Mouse (Mus musculus): ENCODE data around the gene Dgcr6.

The Dgcr6 gene

GRCm38 (mm10) chr16:18072089-18072488 lies 19.4 kb downstream of the Dgcr6 start:
- no peak for DNase-seq

- DNase-seq: no peak
Measured at GRCm38 (mm10) chr16:18073259-18073962, 20.8 kb downstream of the Dgcr6 start.

DNA sequence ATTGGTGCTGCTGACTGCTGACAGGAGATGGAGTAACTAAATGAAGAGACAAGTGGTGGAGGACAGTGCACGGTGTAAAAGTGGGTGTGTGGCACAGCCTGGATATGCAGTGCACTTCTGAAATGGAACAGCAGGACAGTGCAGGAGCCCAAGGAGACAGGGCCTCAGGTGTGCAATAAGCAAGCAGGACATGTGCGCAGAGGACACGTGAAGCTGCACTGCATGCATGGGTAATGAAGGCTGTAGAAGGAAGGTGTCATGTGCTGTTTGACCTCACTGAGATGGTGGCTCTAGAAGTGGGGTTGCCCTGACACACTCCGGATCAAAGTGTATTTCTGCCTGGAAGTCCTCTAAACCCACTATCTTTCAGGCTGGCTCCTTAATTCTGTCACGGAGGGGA lies 22.0 kb downstream of the Dgcr6 start:
- DNase-seq: no peak

GRCm38 (mm10) chr16:18075201-18075600 lies 22.5 kb downstream of the Dgcr6 start:
- DNase-seq: no peak

GRCm38 (mm10) chr16:18078314-18079015 lies 25.8 kb downstream of the Dgcr6 start:
- DNase-seq: no peak

- no peak for DNase-seq
Measured at GRCm38 (mm10) chr16:18079300-18079699, 26.6 kb downstream of the Dgcr6 start.

- no peak for DNase-seq
Measured at GRCm38 (mm10) chr16:18080171-18080570, 27.5 kb downstream of the Dgcr6 start.

GRCm38 (mm10) chr16:18081149-18081827 lies 28.6 kb downstream of the Dgcr6 start:
- DNase-seq: no peak

- DNase-seq: no peak
Measured at GRCm38 (mm10) chr16:18082291-18082690, 29.6 kb downstream of the Dgcr6 start.

DNA sequence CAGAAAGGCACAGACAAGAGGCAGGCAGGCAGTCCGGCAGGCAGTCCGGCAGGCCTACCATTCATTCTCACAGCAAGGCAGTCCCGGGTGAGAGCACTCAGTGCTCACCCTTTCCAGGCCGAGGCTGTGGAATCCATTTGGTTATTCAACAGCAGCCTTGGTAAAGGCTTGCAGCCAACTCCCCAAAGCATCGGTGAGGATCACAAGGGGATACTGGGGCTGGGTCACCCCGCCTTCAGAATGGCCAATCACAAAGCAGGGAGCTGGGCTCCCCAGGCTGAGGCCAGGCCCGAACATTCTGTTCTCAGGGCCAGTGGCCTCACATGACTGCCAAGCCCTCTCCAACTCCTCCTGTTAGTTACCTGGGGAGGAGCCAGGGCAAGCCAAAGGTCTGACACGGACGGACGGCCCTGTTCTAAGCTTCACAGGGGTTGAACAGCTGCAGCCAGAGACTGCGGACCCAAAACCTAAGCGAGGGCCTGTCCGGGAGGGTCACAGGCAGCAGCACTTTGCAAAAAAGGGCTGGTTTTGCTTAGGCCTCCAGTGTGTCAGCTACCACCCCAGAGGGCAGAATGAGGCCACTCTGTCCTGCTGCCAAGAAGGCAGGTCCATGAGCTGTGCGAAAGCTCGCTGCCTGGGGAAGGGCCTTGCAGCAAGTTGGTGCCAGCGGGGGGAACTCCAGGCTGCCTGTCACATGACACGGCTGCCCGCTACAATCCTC lies 30.7 kb downstream of the Dgcr6 start:
- DNase-seq: peak; percentile 62

GRCm38 (mm10) chr16:18084262-18084661 lies 31.6 kb downstream of the Dgcr6 start:
- no peak for DNase-seq

GRCm38 (mm10) chr16:18087101-18087500 lies 34.4 kb downstream of the Dgcr6 start:
- no peak for DNase-seq

GRCm38 (mm10) chr16:18096348-18096747 lies 43.7 kb downstream of the Dgcr6 start:
- no peak for DNase-seq

DNA sequence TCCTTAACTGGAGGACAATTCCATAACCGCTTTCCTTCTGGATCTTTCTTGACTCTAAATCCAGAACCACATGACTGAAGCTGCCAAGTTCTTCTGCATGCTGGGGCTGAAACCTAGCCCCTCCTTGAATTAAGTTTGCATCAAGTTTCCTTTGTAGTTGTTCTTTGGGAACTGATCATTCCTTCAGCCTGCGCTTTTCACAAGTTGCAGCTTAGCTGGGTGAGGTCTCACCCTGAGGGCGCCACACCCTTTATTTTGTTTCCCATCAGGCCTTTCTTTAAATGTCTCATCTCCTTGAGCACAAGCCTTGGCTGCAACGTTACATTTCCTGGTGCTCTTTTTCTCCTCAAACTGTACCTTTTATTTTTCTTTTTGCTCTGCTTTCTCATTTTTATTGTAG lies 50.2 kb downstream of the Dgcr6 start:
- no peak for DNase-seq

DNA sequence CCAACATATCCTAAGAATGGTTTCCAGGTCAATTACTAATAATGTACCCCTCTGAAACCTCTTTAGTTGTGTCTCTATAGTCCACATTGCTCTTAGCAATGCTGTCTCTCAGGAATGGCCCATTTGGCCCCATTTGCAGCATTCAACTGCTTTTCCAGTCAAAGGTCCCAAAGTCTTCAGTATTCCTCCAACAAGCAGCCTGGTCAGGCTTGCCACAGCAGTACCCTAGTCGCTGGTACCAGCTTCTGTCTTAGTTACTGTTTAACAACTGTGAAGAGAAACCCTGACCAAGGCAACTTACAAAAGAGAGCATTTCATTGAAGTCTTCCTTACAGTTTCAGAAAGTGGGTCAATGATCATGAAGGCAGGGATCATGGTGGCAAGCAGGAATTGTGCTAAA lies 50.7 kb downstream of the Dgcr6 start:
- no peak for DNase-seq

DNA sequence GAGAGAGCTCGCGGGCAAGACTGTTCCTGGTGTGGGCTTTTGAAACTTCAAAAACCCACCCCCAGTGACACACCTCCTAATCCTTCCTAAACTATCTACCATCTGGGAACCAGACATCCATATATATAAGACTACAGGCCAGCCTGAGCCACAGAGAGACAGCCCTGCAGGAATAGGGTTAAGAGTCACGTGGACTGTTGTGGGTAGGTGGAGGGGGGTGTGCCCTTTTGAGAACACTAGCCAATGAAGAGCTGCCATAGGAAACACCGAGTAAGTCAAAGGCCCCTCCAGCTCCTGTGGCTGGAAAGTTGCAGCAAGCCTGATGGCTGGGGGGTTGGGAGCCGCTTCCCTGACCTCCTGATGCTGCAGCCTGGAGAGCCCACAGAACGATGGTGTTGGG lies 51.1 kb downstream of the Dgcr6 start:
- no peak for DNase-seq

- peak; percentile 92 for DNase-seq
Measured at GRCm38 (mm10) chr16:18108221-18108966, 55.7 kb downstream of the Dgcr6 start.

DNA sequence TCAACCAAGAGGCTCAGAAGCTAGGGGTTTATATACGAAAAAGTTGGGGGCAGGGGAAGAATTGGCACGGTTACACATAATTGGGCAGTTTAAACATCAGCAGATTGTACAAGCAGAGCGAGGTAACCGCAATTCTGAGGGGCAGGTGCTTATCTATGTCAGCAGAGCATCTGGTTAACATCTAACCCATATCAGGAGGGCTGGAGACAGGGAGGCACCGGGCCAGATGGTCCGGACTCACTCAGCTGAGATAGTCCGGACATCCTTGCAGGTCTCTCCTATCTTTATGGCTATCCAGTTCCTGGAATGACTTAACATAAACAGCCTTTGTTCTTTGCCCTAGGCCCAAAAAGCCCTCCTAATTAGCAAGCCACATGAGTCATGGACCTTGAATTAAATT lies 58.4 kb downstream of the Dgcr6 start:
- peak; percentile 13 for DNase-seq

GRCm38 (mm10) chr16:18116467-18116866 lies 63.8 kb downstream of the Dgcr6 start:
- no peak for DNase-seq

- DNase-seq: peak; percentile 22
Measured at GRCm38 (mm10) chr16:18118285-18118684, 65.6 kb downstream of the Dgcr6 start.

DNA sequence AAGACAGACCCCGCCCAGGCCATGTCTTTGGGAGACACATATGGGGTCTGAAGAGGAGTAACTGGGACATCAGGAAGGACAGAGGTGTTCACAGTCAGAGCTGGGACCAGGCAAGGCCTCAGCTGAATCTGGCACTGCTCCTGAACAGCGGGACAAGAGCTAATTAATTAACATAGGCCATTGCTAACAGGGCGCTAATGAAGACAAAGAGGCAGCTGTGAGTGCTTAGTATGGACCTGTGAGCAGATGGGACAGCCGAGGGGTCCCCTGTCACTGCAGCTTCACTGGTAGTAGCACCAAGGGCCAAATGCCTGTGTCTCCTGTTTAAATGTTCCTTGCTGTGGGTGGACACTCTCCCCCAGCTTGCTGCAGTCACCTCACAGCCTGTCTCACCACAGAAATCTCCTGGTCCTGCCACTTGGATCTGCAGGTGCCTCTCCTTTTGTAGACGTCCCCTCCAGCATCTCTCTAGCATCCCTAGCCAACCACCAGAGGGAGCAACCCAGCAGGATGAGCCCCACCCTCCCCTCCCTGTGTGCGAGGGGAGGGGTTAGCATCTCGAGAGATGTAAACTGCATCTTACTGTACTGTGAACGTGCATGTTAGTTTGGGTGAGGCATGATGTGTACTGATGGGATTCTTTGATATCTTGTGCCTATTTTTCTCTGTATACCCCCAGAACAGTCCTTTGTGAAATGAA lies 66.5 kb downstream of the Dgcr6 start:
- DNase-seq: peak; percentile 88
